Mouse (Mus musculus): ENCODE results near the gene Prkrip1.

DNA sequence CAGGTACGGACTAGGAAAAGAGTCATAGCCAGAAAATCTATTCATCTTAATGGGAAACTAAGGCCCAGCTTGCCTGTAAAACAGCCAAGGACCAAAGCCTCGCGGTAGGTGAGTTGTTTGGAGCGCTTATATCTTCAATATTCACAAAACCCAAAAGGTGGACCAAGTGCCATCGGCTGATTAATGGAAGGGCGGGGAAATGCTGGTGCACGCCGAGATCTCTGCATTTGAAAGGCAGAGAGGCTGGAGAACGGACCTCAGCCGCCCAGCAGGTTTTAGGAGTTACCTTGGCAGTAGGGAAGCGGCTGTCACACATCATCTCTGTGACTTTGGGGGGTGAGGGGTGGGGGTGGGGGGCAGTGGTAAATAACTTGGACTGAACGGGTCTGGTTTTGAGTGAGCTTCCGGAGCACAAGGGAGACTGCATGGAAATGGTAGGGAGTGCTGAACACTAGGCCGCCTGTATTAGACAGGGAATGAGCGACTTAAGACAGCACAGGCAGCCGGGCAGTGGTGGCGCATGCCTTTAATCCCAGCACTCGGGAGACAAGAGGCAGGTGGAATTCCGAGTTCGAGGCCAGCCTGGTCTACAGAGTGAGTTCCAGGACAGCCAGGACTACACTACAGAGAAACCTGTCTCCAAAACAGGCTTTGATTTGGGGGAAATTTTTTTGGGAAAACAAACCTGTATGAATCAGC, 62.3 kb downstream of the Prkrip1 start:
- TF ChIP-seq GATA1 (IDR thresholded peaks at IDR 0.05; ENCODE audit: borderline replicate concordance, low read length) (no peak), FLI1 (IDR thresholded peaks at IDR 0.05; ENCODE audit: low read length) (no peak)

Measured in megakaryocyte, embryonic 14.5 days (primary cell).